Mouse (Mus musculus): ENCODE data around the gene Anpep.

Gene Anpep

GRCm38 (mm10) chr7:79860811-79861210 lies at the start of gene Anpep:
TSS of gene Anpep (minus strand) at chr7:79861059.
- DNase-seq = no peak

GRCm38 (mm10) chr7:79907356-79907755 lies 46.5 kb upstream of the Anpep start:
- no peak for DNase-seq

GRCm38 (mm10) chr7:79906914-79907313 lies 46.1 kb upstream of the Anpep start:
- DNase-seq = no peak

- DNase-seq = no peak
Observed at GRCm38 (mm10) chr7:79905193-79905592, 44.3 kb upstream of the Anpep start.

- DNase-seq = no peak
Observed at GRCm38 (mm10) chr7:79903160-79903792, 42.4 kb upstream of the Anpep start.

GRCm38 (mm10) chr7:79900753-79901152 lies 39.9 kb upstream of the Anpep start:
- DNase-seq = no peak

GRCm38 (mm10) chr7:79895225-79895624 lies 34.4 kb upstream of the Anpep start:
- DNase-seq = no peak

- no peak for DNase-seq
Observed at GRCm38 (mm10) chr7:79894790-79895189, 33.9 kb upstream of the Anpep start.

GRCm38 (mm10) chr7:79892576-79893428 lies 31.9 kb upstream of the Anpep start:
- no peak for DNase-seq

- peak; percentile 18 for DNase-seq
Observed at GRCm38 (mm10) chr7:79890436-79891221, 29.8 kb upstream of the Anpep start.

- DNase-seq = no peak
Observed at GRCm38 (mm10) chr7:79888603-79889002, 27.7 kb upstream of the Anpep start.

- no peak for DNase-seq
Observed at GRCm38 (mm10) chr7:79883613-79884334, 22.9 kb upstream of the Anpep start.

- no peak for DNase-seq
Observed at GRCm38 (mm10) chr7:79881901-79882300, 21.0 kb upstream of the Anpep start.

- peak; percentile 10 for DNase-seq
Observed at GRCm38 (mm10) chr7:79880998-79881397, 20.1 kb upstream of the Anpep start.

GRCm38 (mm10) chr7:79880033-79880432 lies 19.2 kb upstream of the Anpep start:
- no peak for DNase-seq

- DNase-seq = no peak
Observed at GRCm38 (mm10) chr7:79878455-79879025, 17.7 kb upstream of the Anpep start.

- DNase-seq = no peak
Observed at GRCm38 (mm10) chr7:79873407-79873806, 12.5 kb upstream of the Anpep start.

GRCm38 (mm10) chr7:79871797-79872345 lies 11.0 kb upstream of the Anpep start:
- no peak for DNase-seq

GRCm38 (mm10) chr7:79869072-79869719 lies 8.3 kb upstream of the Anpep start:
- DNase-seq = no peak

GRCm38 (mm10) chr7:79868475-79868874 lies 7.6 kb upstream of the Anpep start:
- DNase-seq = peak; percentile 34

- no peak for DNase-seq
Observed at GRCm38 (mm10) chr7:79867861-79868260, 7.0 kb upstream of the Anpep start.
